Mouse (Mus musculus): Measurements from ENCODE around the gene Trim67. TPM values are rescaled to one million over a fixed set of nuclear protein-coding genes. Genes with fewer than 3 reads are reported as not detected.

Trim67 gene
- polyA plus RNA-seq, 1 experiment from 2014 or later: 0.23 TPM

GRCm38 (mm10) chr8:124794486-124794780 lies 1.5 kb downstream of the Trim67 start:
- WGBS: 0% methylated on average over 17 of the region's 25 CpGs
- Histone ChIP-seq H3K9ac (ENCODE audit: low read length) (no peak overlapping the region), H3K4me2 (replicated peaks; ENCODE audit: low read depth) (peak overlapping the region; percentile 96), H3K36me3 (ENCODE audit: control insufficient read depth, insufficient read depth, low read length) (no peaks in the 10 kb centered on the region), H3K27ac (replicated peaks) (no peak overlapping the region), H3K9me3 (ENCODE audit: control insufficient read depth, low read length) (no peaks in the 10 kb centered on the region), H3K4me1 (replicated peaks; ENCODE audit: control insufficient read depth, insufficient read depth) (0 out of 2 replicates have a peak, but pooled peaks cover 4% of the 10 kb centered on the region), H3K4me3 (ENCODE audit: low read depth, low read length) (peak overlapping the region; percentile 51), H3K27me3 (ENCODE audit: control insufficient read depth, insufficient read depth, low read length) (peaks cover 24% of the 10 kb centered on the region)
- ATAC-seq (ENCODE audit: low FRiP score, low TSS enrichment) (0 out of 2 replicates have a peak, but pooled peaks have one; percentile 27), DNase-seq (ENCODE audit: low spot score) (peak; percentile 66)
- TF ChIP-seq CTCF (IDR thresholded peaks at IDR 0.05; ENCODE audit: low read depth) (peak; percentile 53), EP300 (optimal IDR thresholded peaks at IDR 0.05) (no peak)

- Histone ChIP-seq H3K27me3 (ENCODE audit: control insufficient read depth, insufficient read depth, low read length) (peaks cover 24% of the 10 kb centered on the region), H3K36me3 (ENCODE audit: control insufficient read depth, insufficient read depth, low read length) (no peaks in the 10 kb centered on the region), H3K9me3 (ENCODE audit: control insufficient read depth, low read length) (no peaks in the 10 kb centered on the region), H3K4me3 (ENCODE audit: low read depth, low read length) (no peak overlapping the region), H3K4me2 (replicated peaks; ENCODE audit: low read depth) (no peak overlapping the region), H3K4me1 (replicated peaks; ENCODE audit: control insufficient read depth, insufficient read depth) (0 out of 2 replicates have a peak, but pooled peaks cover 4% of the 10 kb centered on the region), H3K27ac (replicated peaks) (no peak overlapping the region), H3K9ac (ENCODE audit: low read length) (no peak overlapping the region)
- no peak for DNase-seq (ENCODE audit: low spot score)
- TF ChIP-seq EP300 (optimal IDR thresholded peaks at IDR 0.05): no peak
- TF ChIP-seq CTCF (IDR thresholded peaks at IDR 0.05; ENCODE audit: low read depth): no peak
- no peak for ATAC-seq (ENCODE audit: low FRiP score, low TSS enrichment)
- 73% methylated on average over 8 of the region's 8 CpGs for WGBS
Observed at GRCm38 (mm10) chr8:124795781-124796488, 3.0 kb downstream of the Trim67 start.

- H3K9me3 ChIP-seq (ENCODE audit: control insufficient read depth, low read length): no peaks in the 10 kb centered on the region
- TF ChIP-seq EP300 (optimal IDR thresholded peaks at IDR 0.05) (no peak), CTCF (IDR thresholded peaks at IDR 0.05; ENCODE audit: low read depth) (no peak)
- H3K27me3 ChIP-seq (ENCODE audit: control insufficient read depth, insufficient read depth, low read length): peaks cover 6% of the 10 kb centered on the region; the same call in 1 of the 2 replicates
- H3K4me3 ChIP-seq (ENCODE audit: low read depth, low read length): no peak overlapping the region
- ATAC-seq (ENCODE audit: low FRiP score, low TSS enrichment): no peak
- H3K27ac ChIP-seq (replicated peaks): no peak overlapping the region
- H3K4me1 ChIP-seq (replicated peaks; ENCODE audit: control insufficient read depth, insufficient read depth): no peaks in the 10 kb centered on the region
- H3K9ac ChIP-seq (ENCODE audit: low read length): no peak overlapping the region
- H3K4me2 ChIP-seq (replicated peaks; ENCODE audit: low read depth): no peak overlapping the region
- no peak for DNase-seq (ENCODE audit: low spot score)
- 19% methylated on average over 11 of the region's 11 CpGs for WGBS
- H3K36me3 ChIP-seq (ENCODE audit: control insufficient read depth, insufficient read depth, low read length): no peaks in the 10 kb centered on the region
Observed at GRCm38 (mm10) chr8:124800542-124800941, 7.7 kb downstream of the Trim67 start.

- Histone ChIP-seq H3K9me3 (ENCODE audit: control insufficient read depth, low read length) (no peaks in the 10 kb centered on the region), H3K4me1 (replicated peaks; ENCODE audit: control insufficient read depth, insufficient read depth) (no peaks in the 10 kb centered on the region), H3K4me2 (replicated peaks; ENCODE audit: low read depth) (no peak overlapping the region), H3K36me3 (ENCODE audit: control insufficient read depth, insufficient read depth, low read length) (no peaks in the 10 kb centered on the region), H3K27me3 (ENCODE audit: control insufficient read depth, insufficient read depth, low read length) (no peaks in the 10 kb centered on the region), H3K27ac (replicated peaks) (no peak overlapping the region), H3K4me3 (ENCODE audit: low read depth, low read length) (no peak overlapping the region), H3K9ac (ENCODE audit: low read length) (no peak overlapping the region)
- DNase-seq (ENCODE audit: low spot score) (no peak), ATAC-seq (ENCODE audit: low FRiP score, low TSS enrichment) (no peak)
- no peak for TF ChIP-seq EP300 (optimal IDR thresholded peaks at IDR 0.05)
- TF ChIP-seq CTCF (IDR thresholded peaks at IDR 0.05; ENCODE audit: low read depth): no peak
- WGBS: 61% methylated on average over 12 of the region's 12 CpGs
Observed at GRCm38 (mm10) chr8:124803824-124804702, 11.2 kb downstream of the Trim67 start.

- 80% methylated on average over 4 of the region's 4 CpGs for WGBS
- no peaks in the 10 kb centered on the region for H3K9me3 ChIP-seq (ENCODE audit: control insufficient read depth, low read length)
Observed at GRCm38 (mm10) chr8:124805990-124806389, 13.1 kb downstream of the Trim67 start.

GRCm38 (mm10) chr8:124809419-124809818 lies 16.5 kb downstream of the Trim67 start:
- Histone ChIP-seq H3K4me3 (ENCODE audit: low read depth, low read length) (no peak overlapping the region), H3K9me3 (ENCODE audit: control insufficient read depth, low read length) (no peaks in the 10 kb centered on the region), H3K27me3 (ENCODE audit: control insufficient read depth, insufficient read depth, low read length) (no peaks in the 10 kb centered on the region), H3K4me1 (replicated peaks; ENCODE audit: control insufficient read depth, insufficient read depth) (no peaks in the 10 kb centered on the region), H3K36me3 (ENCODE audit: control insufficient read depth, insufficient read depth, low read length) (no peaks in the 10 kb centered on the region), H3K4me2 (replicated peaks; ENCODE audit: low read depth) (no peak overlapping the region), H3K27ac (replicated peaks) (no peak overlapping the region), H3K9ac (ENCODE audit: low read length) (no peak overlapping the region)
- TF ChIP-seq CTCF (IDR thresholded peaks at IDR 0.05; ENCODE audit: low read depth): no peak
- TF ChIP-seq EP300 (optimal IDR thresholded peaks at IDR 0.05): no peak
- DNase-seq (ENCODE audit: low spot score): no peak
- 38% methylated on average over 2 of the region's 2 CpGs for WGBS
- ATAC-seq (ENCODE audit: low FRiP score, low TSS enrichment): no peak

More at GRCm38 (mm10) chr8:124805990-124806389, 13.1 kb downstream of the Trim67 start:
- Histone ChIP-seq H3K4me2 (replicated peaks; ENCODE audit: low read depth) (no peak overlapping the region), H3K27me3 (ENCODE audit: control insufficient read depth, insufficient read depth, low read length) (no peaks in the 10 kb centered on the region), H3K4me3 (ENCODE audit: low read depth, low read length) (no peak overlapping the region), H3K9ac (ENCODE audit: low read length) (no peak overlapping the region), H3K36me3 (ENCODE audit: control insufficient read depth, insufficient read depth, low read length) (no peaks in the 10 kb centered on the region), H3K27ac (replicated peaks) (no peak overlapping the region), H3K4me1 (replicated peaks; ENCODE audit: control insufficient read depth, insufficient read depth) (no peaks in the 10 kb centered on the region)
- TF ChIP-seq CTCF (IDR thresholded peaks at IDR 0.05; ENCODE audit: low read depth) (no peak), EP300 (optimal IDR thresholded peaks at IDR 0.05) (no peak)
- ATAC-seq (ENCODE audit: low FRiP score, low TSS enrichment) (no peak), DNase-seq (ENCODE audit: low spot score) (no peak)
